Mouse (Mus musculus) intestine, embryonic 16.5 days (tissue): Measurements from ENCODE around the gene Tmed1. TPM values are rescaled to one million over a fixed set of nuclear protein-coding genes. Genes with fewer than 3 reads are reported as not detected.
A peak's percentile ranks its signal among the peaks of the same experiment; 100 is the strongest.
"Not testable (repeated sequence)": the region's sequence is repeated elsewhere in the genome, so short reads cannot be mapped to it uniquely, and the experiment has no call there.

ENCODE experiments used
- ATAC-seq: fragments of 200-750 bp; cut with Nextera tagmentation; 2 replicates; pipeline ENCODE4 v1.8.0; 2017; ENCODE audit warnings: moderate TSS enrichment, moderate library complexity
- H3K27ac ChIP-seq: fragments of 300-500 bp; sonication (generic); 2 replicates; pipeline ENCODE4 v1.5.1; 2014; ENCODE audit warnings: mild to moderate bottlenecking, low read length
- H3K27me3 ChIP-seq: fragments of 300-500 bp; sonication (generic); replicated peaks from 2 replicates; pipeline ENCODE4 v1.6.1; 2014; ENCODE audit warnings: low read length, control low read depth, mixed read lengths; ENCODE audit not compliant: control insufficient read depth, insufficient read depth
- H3K36me3 ChIP-seq: fragments of 300-500 bp; sonication (generic); 2 replicates; pipeline ENCODE4 v1.6.1; 2014; ENCODE audit warnings: low read length, control low read depth; ENCODE audit not compliant: control insufficient read depth, insufficient read depth
- H3K4me1 ChIP-seq: fragments of 300-500 bp; sonication (generic); 2 replicates; pipeline ENCODE4 v1.6.1; 2014; ENCODE audit warnings: low read length, control low read depth, mixed read lengths; ENCODE audit not compliant: control insufficient read depth, insufficient read depth
- H3K4me2 ChIP-seq: fragments of 300-500 bp; sonication (generic); 2 replicates; pipeline ENCODE4 v1.6.1; 2014; ENCODE audit warnings: low read depth, low read length, control low read depth
- H3K4me3 ChIP-seq: fragments of 300-500 bp; sonication (generic); 2 replicates; pipeline ENCODE4 v1.5.1; 2014; ENCODE audit warnings: mild to moderate bottlenecking, low read length
- H3K9ac ChIP-seq: fragments of 300-500 bp; sonication (generic); 2 replicates; pipeline ENCODE4 v1.6.1; 2014; ENCODE audit warnings: low read depth, low read length
- H3K9me3 ChIP-seq: fragments of 300-500 bp; sonication (generic); 2 replicates; pipeline ENCODE4 v1.6.1; 2016; ENCODE audit warnings: low read length, control low read depth; ENCODE audit not compliant: control insufficient read depth
- WGBS: fragments of 180-500 bp; shearing (Covaris S2); extraction: QIAGEN DNeasy Blood & Tissue Kit; methylation state at CpG from one replicate; pipeline ENCODE4 v1.1.7; 2014; 5-methylcytosine and 5-hydroxymethylcytosine counted together
- polyA plus RNA-seq: library from polyadenylated mRNA; unstranded; fragments of >200 nt; fragmentation: Nextera tagmentation; extraction: Ambion mirVana; gene quantifications from 2 replicates; pipeline ENCODE4 v1.2.1, GENCODE M21; 2015

Tmed1 gene
- polyA plus RNA-seq, 1 experiment from 2014 or later = 79.7 TPM

GRCm38 (mm10) chr9:21527100-21527801 lies 17.2 kb upstream of the Tmed1 start:
- Histone ChIP-seq H3K4me2 (no peak overlapping the region), H3K36me3 (no peaks in the 10 kb centered on the region), H3K4me3 (no peak overlapping the region), H3K4me1 (no peaks in the 10 kb centered on the region), H3K27ac (no peak overlapping the region), H3K9me3 (no peaks in the 10 kb centered on the region), H3K9ac (no peak overlapping the region), H3K27me3 (no peaks in the 10 kb centered on the region)
- no peak for ATAC-seq
- 97% methylated on average over 2 of the region's 2 CpGs for WGBS

- no peaks in the 10 kb centered on the region for H3K9me3 ChIP-seq
- H3K36me3 ChIP-seq = no peaks in the 10 kb centered on the region
- no peaks in the 10 kb centered on the region for H3K4me1 ChIP-seq
- WGBS = 71% methylated on average over 3 of the region's 3 CpGs
- no peak overlapping the region for H3K4me2 ChIP-seq
- no peak for ATAC-seq
- no peak overlapping the region for H3K4me3 ChIP-seq
- no peaks in the 10 kb centered on the region for H3K27me3 ChIP-seq
- H3K27ac ChIP-seq = no peak overlapping the region
- 0 out of 2 replicates have a peak overlapping the region, but pooled peaks have one; percentile 24 for H3K9ac ChIP-seq
Measured at GRCm38 (mm10) chr9:21526634-21526944, 16.5 kb upstream of the Tmed1 start.

- H3K4me1 ChIP-seq = no peaks in the 10 kb centered on the region
- H3K9ac ChIP-seq = peak within 1 kb of the TSS; percentile 24; the same call in 1 of the 2 replicates
- H3K4me3 ChIP-seq = no peak within 1 kb of the TSS
- 58% methylated on average over 14 of the region's 14 CpGs for WGBS
- H3K27me3 ChIP-seq = no peaks in the 10 kb centered on the region
- no peaks in the 10 kb centered on the region for H3K36me3 ChIP-seq
- H3K9me3 ChIP-seq = no peaks in the 10 kb centered on the region
- no peak within 1 kb of the TSS for H3K27ac ChIP-seq
- H3K4me2 ChIP-seq = no peak within 1 kb of the TSS
- no peak for ATAC-seq
Measured at GRCm38 (mm10) chr9:21525937-21526633, 16.0 kb upstream of the Tmed1 start, which contains the start of gene AB124611. Gene AB124611, plus strand, starts transcription at chr9:21526176.

- H3K4me1 ChIP-seq = no peaks in the 10 kb centered on the region
- no peaks in the 10 kb centered on the region for H3K9me3 ChIP-seq
- no peaks in the 10 kb centered on the region for H3K27me3 ChIP-seq
- no peak overlapping the region for H3K4me3 ChIP-seq
- H3K9ac ChIP-seq = no peak overlapping the region
- H3K4me2 ChIP-seq = no peak overlapping the region
- no peak for ATAC-seq
- H3K27ac ChIP-seq = no peak overlapping the region
- H3K36me3 ChIP-seq = no peaks in the 10 kb centered on the region
- WGBS = 73% methylated on average over 7 of the region's 7 CpGs
Measured at GRCm38 (mm10) chr9:21525142-21525936, 15.3 kb upstream of the Tmed1 start.

- H3K27ac ChIP-seq, H3K4me3 ChIP-seq, H3K9ac ChIP-seq, H3K9me3 ChIP-seq, H3K4me1 ChIP-seq, H3K4me2 ChIP-seq, H3K36me3 ChIP-seq, H3K27me3 ChIP-seq, ATAC-seq: not testable (repeated sequence)
- 74% methylated on average over 6 of the region's 6 CpGs for WGBS
Measured at GRCm38 (mm10) chr9:21518690-21519089, 8.6 kb upstream of the Tmed1 start.

- H3K9ac ChIP-seq = no peak overlapping the region
- ATAC-seq = no peak
- H3K4me2 ChIP-seq = no peak overlapping the region
- H3K36me3 ChIP-seq = no peaks in the 10 kb centered on the region
- H3K4me1 ChIP-seq = no peaks in the 10 kb centered on the region
- WGBS = 67% methylated on average over 6 of the region's 6 CpGs
- no peaks in the 10 kb centered on the region for H3K27me3 ChIP-seq
- no peak overlapping the region for H3K27ac ChIP-seq
- H3K4me3 ChIP-seq = no peak overlapping the region
- H3K9me3 ChIP-seq = no peaks in the 10 kb centered on the region
Measured at GRCm38 (mm10) chr9:21517947-21518495, 8.0 kb upstream of the Tmed1 start.

GRCm38 (mm10) chr9:21513466-21513865 lies 3.4 kb upstream of the Tmed1 start:
- Histone ChIP-seq H3K9me3 (no peaks in the 10 kb centered on the region), H3K27ac (no peak overlapping the region), H3K4me1 (peaks cover 15% of the 10 kb centered on the region), H3K4me2 (no peak overlapping the region), H3K4me3 (no peak overlapping the region), H3K9ac (no peak overlapping the region), H3K27me3 (no peaks in the 10 kb centered on the region), H3K36me3 (no peaks in the 10 kb centered on the region)
- no peak for ATAC-seq
- WGBS = 97% methylated on average over 4 of the region's 4 CpGs

- H3K27ac ChIP-seq = peak overlapping the region; percentile 94
- H3K4me3 ChIP-seq = peak overlapping the region; percentile 80
- no peaks in the 10 kb centered on the region for H3K9me3 ChIP-seq
- ATAC-seq = no peak
- peak overlapping the region; percentile 88 for H3K4me2 ChIP-seq
- peaks cover 17% of the 10 kb centered on the region for H3K4me1 ChIP-seq
- H3K36me3 ChIP-seq = peaks cover 16% of the 10 kb centered on the region
- H3K9ac ChIP-seq = peak overlapping the region; percentile 81
- WGBS = 79% methylated on average over 9 of the region's 9 CpGs
- H3K27me3 ChIP-seq = no peaks in the 10 kb centered on the region
Measured at GRCm38 (mm10) chr9:21511052-21511451, 1.0 kb upstream of the Tmed1 start.

GRCm38 (mm10) chr9:21510689-21511015 lies 600 bp upstream of the Tmed1 start:
- Histone ChIP-seq H3K27me3 (no peaks in the 10 kb centered on the region), H3K9me3 (no peaks in the 10 kb centered on the region), H3K9ac (peak overlapping the region; percentile 81), H3K27ac (peak overlapping the region; percentile 94), H3K4me3 (peak overlapping the region; percentile 80), H3K4me2 (peak overlapping the region; percentile 88), H3K36me3 (peaks cover 17% of the 10 kb centered on the region), H3K4me1 (peaks cover 17% of the 10 kb centered on the region)
- ATAC-seq = no peak
- WGBS = 1% methylated on average over 7 of the region's 7 CpGs
